Mouse (Mus musculus): ENCODE measurements around the gene Manba. TPM values are rescaled to one million over a fixed set of nuclear protein-coding genes. Genes with fewer than 3 reads are reported as not detected.

Gene Manba
- total and polyA plus RNA-seq, 3 experiments, result 30.9 to 35.2 (median 31.5) TPM

GRCm38 (mm10) chr3:135567888-135568287 lies 82.5 kb downstream of the Manba start:
- in situ Hi-C loops (cut with MboI; ENCODE audit: low pct_ligation_motif_present, low pct_unique_long_range_greater_than_20kb, low sequenced_read_pairs), result no loop called here
- dilution Hi-C loops (cut with MboI; ENCODE audit: extremely low pct_ligation_motif_present, extremely low pct_unique_long_range_greater_than_20kb, low sequenced_read_pairs), result no loop called here
- Histone ChIP-seq H3K36me3 (replicated peaks in 1 of 2; ENCODE audit: control insufficient read depth in 1 of 2, insufficient read depth in 1 of 2, low read length in 1 of 2) (peaks cover 14 to 68% of the 10 kb centered on the region in 2 experiments), H3K4me3 (replicated peaks in 1 of 3; ENCODE audit: low read depth in 2 of 3, low read length in 2 of 3, poor library complexity in 1 of 3) (no peak overlapping the region), H3K27me3 (replicated peaks) (no peaks in the 10 kb centered on the region), H3K4me2 (ENCODE audit: insufficient read depth, low read depth, poor library complexity, severe bottlenecking) (no peak overlapping the region), H3K4me1 (ENCODE audit: control insufficient read depth in 1 of 2, insufficient read depth in 2 of 2) (peaks cover 3 to 56% of the 10 kb centered on the region in 2 experiments; a peak in 3 of 4 replicates), H3K79me2 (replicated peaks; ENCODE audit: control insufficient read depth, extremely low read depth, insufficient read depth, poor library complexity, severe bottlenecking) (no peaks in the 10 kb centered on the region), H3K9ac (ENCODE audit: insufficient read depth, low read depth) (no peak overlapping the region), H3K9me3 (replicated peaks; ENCODE audit: low read length) (no peaks in the 10 kb centered on the region), H3K27ac (ENCODE audit: insufficient read depth, low read depth) (no peak overlapping the region)
- DNase-seq (ENCODE audit: extremely low read depth), result no peak
- TF ChIP-seq BHLHE40 (IDR thresholded peaks at IDR 0.05; ENCODE audit: low read depth, low read length), result no peak
- TF ChIP-seq IRF4 (IDR thresholded peaks at IDR 0.05; ENCODE audit: low read depth, low read length), result no peak
- no peak for TF ChIP-seq ELF1 (IDR thresholded peaks at IDR 0.05; ENCODE audit: low read depth, low read length)
- no peak for TF ChIP-seq NRF1 (IDR thresholded peaks at IDR 0.05; ENCODE audit: low read depth, low read length)
- TF ChIP-seq MAFK (IDR thresholded peaks at IDR 0.05; ENCODE audit: insufficient replicate concordance, low read length), result no peak
- no peak for TF ChIP-seq JUN (IDR thresholded peaks at IDR 0.05; ENCODE audit: insufficient read depth, low read depth, low read length)
- TF ChIP-seq USF1 (IDR thresholded peaks at IDR 0.05; ENCODE audit: low read depth, low read length), result no peak
- no peak for TF ChIP-seq KAT2A (IDR thresholded peaks at IDR 0.05; ENCODE audit: insufficient replicate concordance, low read length)

DNA sequence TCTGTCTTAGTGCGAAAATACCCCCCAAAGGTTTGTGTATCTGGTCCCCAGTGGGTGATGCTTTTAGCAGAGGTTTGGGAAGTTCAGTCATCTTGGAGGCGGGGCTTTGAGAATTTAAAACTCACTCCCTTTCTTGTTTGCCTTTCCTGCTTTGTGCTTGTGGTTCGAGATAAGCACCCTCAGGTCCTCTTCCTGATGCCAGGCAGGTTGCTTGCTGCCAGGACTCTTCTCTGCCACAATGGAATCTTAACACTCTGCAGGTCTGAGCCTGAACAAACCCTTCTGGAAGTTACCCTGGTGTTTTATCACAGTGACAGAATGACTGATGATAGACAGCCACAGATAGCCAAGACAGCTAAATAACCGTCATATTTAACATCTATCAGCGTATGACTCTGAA lies 83.2 kb downstream of the Manba start:
- in situ Hi-C loops (cut with MboI; ENCODE audit: low pct_ligation_motif_present, low pct_unique_long_range_greater_than_20kb, low sequenced_read_pairs), result no loop called here
- no peak overlapping the region for H3K9ac ChIP-seq (ENCODE audit: insufficient read depth, low read depth)
- dilution Hi-C loops (cut with MboI; ENCODE audit: extremely low pct_ligation_motif_present, extremely low pct_unique_long_range_greater_than_20kb, low sequenced_read_pairs), result no loop called here
- H3K27ac ChIP-seq (ENCODE audit: insufficient read depth, low read depth), result no peak overlapping the region
- no peak overlapping the region for H3K4me3 ChIP-seq (replicated peaks in 1 of 3; ENCODE audit: low read depth in 2 of 3, low read length in 2 of 3, poor library complexity in 1 of 3)
- no peak for DNase-seq (ENCODE audit: extremely low read depth)
- H3K4me2 ChIP-seq (ENCODE audit: insufficient read depth, low read depth, poor library complexity, severe bottlenecking), result no peak overlapping the region
- TF ChIP-seq IRF4 (IDR thresholded peaks at IDR 0.05; ENCODE audit: low read depth, low read length) (no peak), ETS1 (conservative IDR thresholded peaks at IDR 0.05; ENCODE audit: low read depth, low read length) (no peak), MAX (IDR thresholded peaks at IDR 0.05; ENCODE audit: low read length) (no peak), MYC (IDR thresholded peaks at IDR 0.05; ENCODE audit: low read depth, low read length) (no peak), JUND (conservative IDR thresholded peaks at IDR 0.05; ENCODE audit: low read depth, low read length) (no peak), GABPA (IDR thresholded peaks at IDR 0.05; ENCODE audit: insufficient replicate concordance, low read depth, low read length) (no peak), USF1 (IDR thresholded peaks at IDR 0.05; ENCODE audit: low read depth, low read length) (no peak), JUN (IDR thresholded peaks at IDR 0.05; ENCODE audit: insufficient read depth, low read depth, low read length) (no peak), ELF1 (IDR thresholded peaks at IDR 0.05; ENCODE audit: low read depth, low read length) (no peak), POLR2AphosphoS2 (IDR thresholded peaks at IDR 0.05; ENCODE audit: low read depth, low read length) (no peak), MAFK (IDR thresholded peaks at IDR 0.05; ENCODE audit: insufficient replicate concordance, low read length) (no peak), BHLHE40 (IDR thresholded peaks at IDR 0.05; ENCODE audit: low read depth, low read length) (no peak), TBP (conservative IDR thresholded peaks at IDR 0.05; ENCODE audit: low read depth, low read length) (no peak), USF2 (conservative IDR thresholded peaks at IDR 0.05; ENCODE audit: low read depth, low read length) (no peak), CHD2 (IDR thresholded peaks at IDR 0.05; ENCODE audit: low read length) (no peak), RAD21 (IDR thresholded peaks at IDR 0.05; ENCODE audit: low read depth, low read length) (no peak), HCFC1 (IDR thresholded peaks at IDR 0.05; ENCODE audit: low read depth, low read length) (no peak), PAX5 (IDR thresholded peaks at IDR 0.05; ENCODE audit: low read length) (no peak), EP300 (IDR thresholded peaks at IDR 0.05; ENCODE audit: low read length) (no peak), ZNF384 (IDR thresholded peaks at IDR 0.05; ENCODE audit: low read depth, low read length) (no peak)
- H3K4me1 ChIP-seq (ENCODE audit: control insufficient read depth in 1 of 2, insufficient read depth in 2 of 2), result peaks cover 3 to 64% of the 10 kb centered on the region in 2 experiments; a peak in 3 of 4 replicates
- H3K27me3 ChIP-seq (replicated peaks), result no peaks in the 10 kb centered on the region
- H3K9me3 ChIP-seq (replicated peaks; ENCODE audit: low read length), result no peaks in the 10 kb centered on the region
- H3K36me3 ChIP-seq (replicated peaks in 1 of 2; ENCODE audit: control insufficient read depth in 1 of 2, insufficient read depth in 1 of 2, low read length in 1 of 2), result peaks cover 7 to 63% of the 10 kb centered on the region in 2 experiments
- H3K79me2 ChIP-seq (replicated peaks; ENCODE audit: control insufficient read depth, extremely low read depth, insufficient read depth, poor library complexity, severe bottlenecking), result no peaks in the 10 kb centered on the region

All from CH12.LX (cell line).